Mouse (Mus musculus) megakaryocyte-erythroid progenitor cell, adult 5 weeks (primary cell): ENCODE measurements around the gene Slc30a1. TPM values are rescaled to one million over a fixed set of nuclear protein-coding genes. Genes with fewer than 3 reads are reported as not detected.

Experiments
- polyA plus RNA-seq: library from polyadenylated mRNA; stranded (reverse); fragments of >175 nt; gene quantifications from 2 replicates; pipeline ENCODE4 v1.2.3, GENCODE M21; 2012

Gene Slc30a1
- 10.7 and 18.2 TPM in 2 replicates for polyA plus RNA-seq

GRCm38 (mm10) chr1:191906571-191907430 lies at the start of gene Slc30a1:
Slc30a1 (plus strand) TSS chr1:191906767.

Other genes with a start within 250 kb of the Slc30a1 start
- gene Lpgat1, start 188.9 kb upstream of the Slc30a1 start, polyA plus RNA-seq: 8.2 and 11.2 TPM in 2 replicates
- gene Nek2, start 85.3 kb upstream of the Slc30a1 start, polyA plus RNA-seq: 10.8 and 15.4 TPM in 2 replicates
- gene Rd3, start 70.6 kb downstream of the Slc30a1 start, polyA plus RNA-seq: 0.09 TPM in 1 of 2 replicates, not detected in the other
- gene Traf5, start 185.8 kb downstream of the Slc30a1 start, polyA plus RNA-seq: 1.9 and 2.6 TPM in 2 replicates
- gene Rcor3, start 231.3 kb downstream of the Slc30a1 start, polyA plus RNA-seq: 10.8 and 15.4 TPM in 2 replicates